Mouse (Mus musculus): Measurements from ENCODE around the gene Jmjd1c. TPM values are rescaled to one million over a fixed set of nuclear protein-coding genes. Genes with fewer than 3 reads are reported as not detected.

Gene Jmjd1c
- polyA plus RNA-seq, 1 experiment = 56.3 TPM

GRCm38 (mm10) chr10:67115666-67116091, 19.8 kb downstream of the Jmjd1c start:
- DNase-seq = peak; percentile 56 to 59
- TF ChIP-seq POLR2A (IDR thresholded peaks at IDR 0.05; ENCODE audit: borderline replicate concordance, insufficient read depth, low read length) (no peak), CTCF (IDR thresholded peaks at IDR 0.05; ENCODE audit: borderline replicate concordance, insufficient read depth, low read depth, low read length) (no peak)
- Histone ChIP-seq H3K4me1 (ENCODE audit: control insufficient read depth, insufficient read depth, low read length) (peaks cover 44% of the 10 kb centered on the region), H3K27me3 (ENCODE audit: control insufficient read depth, insufficient read depth, low read length) (no peaks in the 10 kb centered on the region), H3K27ac (ENCODE audit: insufficient read depth, low read length) (no peak overlapping the region; the same call in 1 of the 2 replicates), H3K4me3 (replicated peaks; ENCODE audit: insufficient read depth, low read depth, low read length) (no peak overlapping the region)
- WGBS = 8% methylated on average over 5 of the region's 5 CpGs

GRCm38 (mm10) chr10:67116251-67116650, 20.3 kb downstream of the Jmjd1c start:
- TF ChIP-seq CTCF (IDR thresholded peaks at IDR 0.05; ENCODE audit: borderline replicate concordance, insufficient read depth, low read depth, low read length) (no peak), POLR2A (IDR thresholded peaks at IDR 0.05; ENCODE audit: borderline replicate concordance, insufficient read depth, low read length) (no peak)
- H3K4me1 ChIP-seq (ENCODE audit: control insufficient read depth, insufficient read depth, low read length) = peaks cover 42% of the 10 kb centered on the region
- peak overlapping the region; percentile 46; the same call in 1 of the 2 replicates for H3K27ac ChIP-seq (ENCODE audit: insufficient read depth, low read length)
- H3K4me3 ChIP-seq (replicated peaks; ENCODE audit: insufficient read depth, low read depth, low read length) = no peak overlapping the region
- H3K27me3 ChIP-seq (ENCODE audit: control insufficient read depth, insufficient read depth, low read length) = no peaks in the 10 kb centered on the region
- whole genome bisulfite sequencing = 5% methylated on average over 8 of the region's 8 CpGs
- DNase-seq = peak; percentile 67 to 76

GRCm38 (mm10) chr10:67119291-67119690, 23.4 kb downstream of the Jmjd1c start:
- 62% methylated on average over 7 of the region's 7 CpGs for WGBS
- H3K27me3 ChIP-seq (ENCODE audit: control insufficient read depth, insufficient read depth, low read length) = no peaks in the 10 kb centered on the region
- peaks cover 35% of the 10 kb centered on the region for H3K4me1 ChIP-seq (ENCODE audit: control insufficient read depth, insufficient read depth, low read length)
- no peak overlapping the region for H3K27ac ChIP-seq (ENCODE audit: insufficient read depth, low read length)
- TF ChIP-seq POLR2A (IDR thresholded peaks at IDR 0.05; ENCODE audit: borderline replicate concordance, insufficient read depth, low read length) = no peak
- no peak overlapping the region for H3K4me3 ChIP-seq (replicated peaks; ENCODE audit: insufficient read depth, low read depth, low read length)
- no peak for DNase-seq

GRCm38 (mm10) chr10:67120180-67120579, 24.3 kb downstream of the Jmjd1c start:
- Histone ChIP-seq H3K27me3 (ENCODE audit: control insufficient read depth, insufficient read depth, low read length) (no peaks in the 10 kb centered on the region), H3K27ac (ENCODE audit: insufficient read depth, low read length) (no peak overlapping the region), H3K4me3 (replicated peaks; ENCODE audit: insufficient read depth, low read depth, low read length) (no peak overlapping the region), H3K4me1 (ENCODE audit: control insufficient read depth, insufficient read depth, low read length) (peaks cover 38% of the 10 kb centered on the region)
- 49% methylated on average over 4 of the region's 4 CpGs for whole genome bisulfite sequencing
- DNase-seq = no peak
- TF ChIP-seq CTCF (IDR thresholded peaks at IDR 0.05; ENCODE audit: borderline replicate concordance, insufficient read depth, low read depth, low read length) = no peak
- no peak for TF ChIP-seq POLR2A (IDR thresholded peaks at IDR 0.05; ENCODE audit: borderline replicate concordance, insufficient read depth, low read length)

GRCm38 (mm10) chr10:67120640-67121039, 24.7 kb downstream of the Jmjd1c start:
- Histone ChIP-seq H3K4me1 (ENCODE audit: control insufficient read depth, insufficient read depth, low read length) (peaks cover 40% of the 10 kb centered on the region), H3K27me3 (ENCODE audit: control insufficient read depth, insufficient read depth, low read length) (no peaks in the 10 kb centered on the region), H3K4me3 (replicated peaks; ENCODE audit: insufficient read depth, low read depth, low read length) (no peak overlapping the region), H3K27ac (ENCODE audit: insufficient read depth, low read length) (no peak overlapping the region)
- TF ChIP-seq CTCF (IDR thresholded peaks at IDR 0.05; ENCODE audit: borderline replicate concordance, insufficient read depth, low read depth, low read length) (no peak), POLR2A (IDR thresholded peaks at IDR 0.05; ENCODE audit: borderline replicate concordance, insufficient read depth, low read length) (no peak)
- no peak for DNase-seq
- WGBS = 79% methylated on average over 2 of the region's 2 CpGs

- no peak overlapping the region for H3K27ac ChIP-seq (ENCODE audit: insufficient read depth, low read length)
- peaks cover 16% of the 10 kb centered on the region; the same call in 1 of the 2 replicates for H3K4me1 ChIP-seq (ENCODE audit: control insufficient read depth, insufficient read depth, low read length)
- no peaks in the 10 kb centered on the region for H3K27me3 ChIP-seq (ENCODE audit: control insufficient read depth, insufficient read depth, low read length)
- WGBS = 6% methylated on average over 2 of the region's 2 CpGs
- no peak for TF ChIP-seq POLR2A (IDR thresholded peaks at IDR 0.05; ENCODE audit: borderline replicate concordance, insufficient read depth, low read length)
- TF ChIP-seq CTCF (IDR thresholded peaks at IDR 0.05; ENCODE audit: borderline replicate concordance, insufficient read depth, low read depth, low read length) = no peak
- H3K4me3 ChIP-seq (replicated peaks; ENCODE audit: insufficient read depth, low read depth, low read length) = no peak overlapping the region
- no peak for DNase-seq
These were observed 27.8 kb downstream of the Jmjd1c start for GRCm38 (mm10) chr10:67123756-67124155.

GRCm38 (mm10) chr10:67124156-67124555, 28.2 kb downstream of the Jmjd1c start:
- Histone ChIP-seq H3K4me3 (replicated peaks; ENCODE audit: insufficient read depth, low read depth, low read length) (no peak overlapping the region), H3K27ac (ENCODE audit: insufficient read depth, low read length) (no peak overlapping the region), H3K4me1 (ENCODE audit: control insufficient read depth, insufficient read depth, low read length) (peaks cover 14% of the 10 kb centered on the region; the same call in 1 of the 2 replicates), H3K27me3 (ENCODE audit: control insufficient read depth, insufficient read depth, low read length) (no peaks in the 10 kb centered on the region)
- TF ChIP-seq CTCF (IDR thresholded peaks at IDR 0.05; ENCODE audit: borderline replicate concordance, insufficient read depth, low read depth, low read length) = no peak
- no peak for TF ChIP-seq POLR2A (IDR thresholded peaks at IDR 0.05; ENCODE audit: borderline replicate concordance, insufficient read depth, low read length)
- 22% methylated on average over 4 of the region's 4 CpGs for WGBS
- peak in 1 of 2 experiments; percentile 43 for DNase-seq

- Histone ChIP-seq H3K27me3 (ENCODE audit: control insufficient read depth, insufficient read depth, low read length) (no peaks in the 10 kb centered on the region), H3K4me3 (replicated peaks; ENCODE audit: insufficient read depth, low read depth, low read length) (peak overlapping the region; percentile 47), H3K27ac (ENCODE audit: insufficient read depth, low read length) (no peak overlapping the region), H3K4me1 (ENCODE audit: control insufficient read depth, insufficient read depth, low read length) (peaks cover 9% of the 10 kb centered on the region; the same call in 1 of the 2 replicates)
- TF ChIP-seq CTCF (IDR thresholded peaks at IDR 0.05; ENCODE audit: borderline replicate concordance, insufficient read depth, low read depth, low read length) = no peak
- TF ChIP-seq POLR2A (IDR thresholded peaks at IDR 0.05; ENCODE audit: borderline replicate concordance, insufficient read depth, low read length) = no peak
- no peak for DNase-seq
- 3% methylated on average over 50 of the region's 50 CpGs for WGBS
These were observed 30.3 kb downstream of the Jmjd1c start for GRCm38 (mm10) chr10:67126061-67126858.

All from cerebellum, adult 2 months (tissue).